Mouse (Mus musculus): ENCODE measurements around the gene Siglecg. TPM values are rescaled to one million over a fixed set of nuclear protein-coding genes. Genes with fewer than 3 reads are reported as not detected.
A peak's percentile ranks its signal among the peaks of the same experiment; 100 is the strongest.

Siglecg gene
- polyA plus RNA-seq, 1 experiment from 2014 or later, result not detected

- Histone ChIP-seq H3K4me1 (peaks cover 8% of the 10 kb centered on the region), H3K27ac (no peak overlapping the region)
Observed at GRCm38 (mm10) chr7:43465344-43466098, 57.5 kb downstream of the Siglecg start.

GRCm38 (mm10) chr7:43466099-43466694, 58.2 kb downstream of the Siglecg start:
- 1% methylated on average over 33 of the region's 33 CpGs for WGBS
- ATAC-seq (ENCODE audit: low FRiP score), result peak; percentile 65
- H3K36me3 ChIP-seq, result no peaks in the 10 kb centered on the region
- no peaks in the 10 kb centered on the region for H3K9me3 ChIP-seq (replicated peaks)
- peak overlapping the region; percentile 44 for H3K4me3 ChIP-seq
- no peak overlapping the region for H3K27ac ChIP-seq
- peaks cover 8% of the 10 kb centered on the region for H3K4me1 ChIP-seq
- H3K4me2 ChIP-seq (replicated peaks), result peak overlapping the region; percentile 86
- peaks cover 33% of the 10 kb centered on the region for H3K27me3 ChIP-seq
- H3K9ac ChIP-seq, result peak overlapping the region; percentile 44

More at GRCm38 (mm10) chr7:43465344-43466098, 57.5 kb downstream of the Siglecg start:
- ATAC-seq (ENCODE audit: low FRiP score), result peak; percentile 83
- Histone ChIP-seq H3K4me2 (replicated peaks) (peak overlapping the region; percentile 86), H3K9me3 (replicated peaks) (no peaks in the 10 kb centered on the region), H3K27me3 (peaks cover 33% of the 10 kb centered on the region), H3K36me3 (no peaks in the 10 kb centered on the region), H3K4me3 (peak overlapping the region; percentile 44), H3K9ac (peak overlapping the region; percentile 44)
- under 1% methylated on average over 33 of the region's 33 CpGs for WGBS

Small RNA genes within 50 kb of the gene (microRNA-seq; reads per million reads assigned to microRNA genes)
- gene Mir7051, result 1.1 reads per million

Other genes starting within 250 kb of the Siglecg start
- 15.8 and 18.1 TPM in 2 replicates for gene Zfp715, start 94.9 kb upstream of the Siglecg start, polyA plus RNA-seq (2016; fragmentation: Nextera tagmentation; extraction: Ambion mirVana)
- 0.09 TPM in 1 of 2 replicates, not detected in the other for gene Siglecf, start 56.9 kb upstream of the Siglecg start, polyA plus RNA-seq (2016; fragmentation: Nextera tagmentation; extraction: Ambion mirVana)
- gene Lim2, start 19.5 kb downstream of the Siglecg start, polyA plus RNA-seq (2016; fragmentation: Nextera tagmentation; extraction: Ambion mirVana), result not detected in 2 replicates
- gene Nkg7, start 28.9 kb downstream of the Siglecg start, polyA plus RNA-seq (2016; fragmentation: Nextera tagmentation; extraction: Ambion mirVana), result 0.27 TPM in 1 of 2 replicates, not detected in the other
- gene Cldnd2, start 32.6 kb downstream of the Siglecg start, polyA plus RNA-seq (2016; fragmentation: Nextera tagmentation; extraction: Ambion mirVana), result not detected in 2 replicates
- 169 and 170 TPM in 2 replicates for gene Etfb, start 35.9 kb downstream of the Siglecg start, polyA plus RNA-seq (2016; fragmentation: Nextera tagmentation; extraction: Ambion mirVana)
- gene Gm45233, start 35.9 kb downstream of the Siglecg start, polyA plus RNA-seq (2016; fragmentation: Nextera tagmentation; extraction: Ambion mirVana), result 0.50 TPM in 1 of 2 replicates, not detected in the other
- gene Vsig10l, start 54.9 kb downstream of the Siglecg start, polyA plus RNA-seq (2016; fragmentation: Nextera tagmentation; extraction: Ambion mirVana), result 6.5 and 6.7 TPM in 2 replicates
- gene Iglon5, start 81.9 kb downstream of the Siglecg start, polyA plus RNA-seq (2016; fragmentation: Nextera tagmentation; extraction: Ambion mirVana), result 3.4 and 4.2 TPM in 2 replicates
- not detected in 2 replicates for gene 4931406B18Rik, start 97.7 kb downstream of the Siglecg start, polyA plus RNA-seq (2016; fragmentation: Nextera tagmentation; extraction: Ambion mirVana)
- gene Cd33, start 136.2 kb downstream of the Siglecg start, polyA plus RNA-seq (2016; fragmentation: Nextera tagmentation; extraction: Ambion mirVana), result 0.70 and 1.4 TPM in 2 replicates
- gene Zfp658, start 154.1 kb downstream of the Siglecg start, polyA plus RNA-seq (2016; fragmentation: Nextera tagmentation; extraction: Ambion mirVana), result 8.4 and 9.6 TPM in 2 replicates
- gene Zfp719, start 171.4 kb downstream of the Siglecg start, polyA plus RNA-seq (2016; fragmentation: Nextera tagmentation; extraction: Ambion mirVana), result 17.2 and 17.6 TPM in 2 replicates
- 0.34 and 0.37 TPM in 2 replicates for gene Zfp819, start 199.0 kb downstream of the Siglecg start, polyA plus RNA-seq (2016; fragmentation: Nextera tagmentation; extraction: Ambion mirVana)
- gene Ceacam18, start 226.5 kb downstream of the Siglecg start, polyA plus RNA-seq (2016; fragmentation: Nextera tagmentation; extraction: Ambion mirVana), result not detected in 2 replicates

Measured in hindbrain, embryonic 12.5 days (tissue).